Mouse (Mus musculus) MEL (cell line): Measurements from ENCODE around the gene Lbh. TPM values are rescaled to one million over a fixed set of nuclear protein-coding genes. Genes with fewer than 3 reads are reported as not detected.

Experiments
- DNase-seq: peaks from one replicate; pipeline ENCODE4 v3.0.0; 2011; ENCODE audit warnings: low read depth, low spot score
- H3K27ac ChIP-seq: 2 replicates; pipeline ENCODE4 v1.5.1; 2012; ENCODE audit warnings: low read depth, mild to moderate bottlenecking, control low read depth, low read length, moderate library complexity; ENCODE audit not compliant: control insufficient read depth
- H3K27me3 ChIP-seq, 2 experiments: fragments of 150-350 bp in 1 of 2; sonication (generic) in 1 of 2; 2 replicates each; pipeline ENCODE4 v1.6.1; 2012; ENCODE audit warnings: low read length in 2 of 2, mild to moderate bottlenecking in 2 of 2, improper control_type of control experiment in 1 of 2, moderate library complexity in 1 of 2; ENCODE audit not compliant: insufficient read depth in 2 of 2, control insufficient read depth in 1 of 2
- H3K36me3 ChIP-seq, 2 experiments: 2 replicates each; pipeline ENCODE4 v1.6.1; 2012 to 2014; ENCODE audit warnings: low read length in 2 of 2, improper control_type of control experiment in 1 of 2, inconsistent platforms in 1 of 2, mild to moderate bottlenecking in 1 of 2; ENCODE audit not compliant: insufficient read depth in 2 of 2, control insufficient read depth in 1 of 2
- H3K4me1 ChIP-seq, 2 experiments: fragments of 150-350 bp in 1 of 2; sonication (generic) in 1 of 2; 2 replicates each; pipeline ENCODE4 v1.6.1; 2012; ENCODE audit warnings: low read length in 2 of 2, improper control_type of control experiment in 1 of 2, mild to moderate bottlenecking in 1 of 2; ENCODE audit not compliant: insufficient read depth in 2 of 2, control insufficient read depth in 1 of 2
- H3K4me3 ChIP-seq, 2 experiments: fragments of 150-350 bp in 1 of 2; sonication (generic) in 1 of 2; 2 replicates each; pipeline ENCODE4 v1.5.1; 2012; ENCODE audit warnings: low read depth in 2 of 2, low read length in 2 of 2, mild to moderate bottlenecking in 2 of 2, moderate library complexity in 2 of 2, control low read depth in 1 of 2, improper control_type of control experiment in 1 of 2; ENCODE audit not compliant: control insufficient read depth in 1 of 2, insufficient read depth in 1 of 2
- H3K79me2 ChIP-seq: 2 replicates; pipeline ENCODE4 v1.6.1; 2012; ENCODE audit warnings: mild to moderate bottlenecking, low read length, moderate library complexity; ENCODE audit not compliant: control insufficient read depth, poor library complexity, insufficient read depth
- H3K9ac ChIP-seq: 2 replicates; pipeline ENCODE4 v1.6.1; 2012; ENCODE audit warnings: low read depth, mild to moderate bottlenecking, control low read depth, low read length, moderate library complexity; ENCODE audit not compliant: control insufficient read depth, poor library complexity, severe bottlenecking
- H3K9me3 ChIP-seq: fragments of 150-350 bp; sonication (generic); replicated peaks from 2 replicates; pipeline ENCODE4 v1.6.1; 2012; ENCODE audit warnings: mild to moderate bottlenecking, low read length, improper control_type of control experiment, moderate library complexity; ENCODE audit not compliant: insufficient read depth
- CHD1 ChIP-seq: IDR thresholded peaks from 2 replicates; pipeline ENCODE4 v1.6.1; 2012; ENCODE audit warnings: low read depth, mild to moderate bottlenecking, inconsistent platforms, low read length, improper control_type of control experiment
- ETS1 ChIP-seq: IDR thresholded peaks from 2 replicates; pipeline ENCODE4 v1.6.1; 2012; ENCODE audit warnings: low read depth, mild to moderate bottlenecking, inconsistent platforms, low read length, improper control_type of control experiment, moderate library complexity
- GATA1 ChIP-seq: IDR thresholded peaks from 2 replicates; pipeline ENCODE4 v1.6.1; 2011; ENCODE audit warnings: low read depth, low read length, improper control_type of control experiment
- KAT2A ChIP-seq: conservative IDR thresholded peaks from 2 replicates; pipeline ENCODE4 v1.6.1; 2012; ENCODE audit warnings: low read depth, low read length, improper control_type of control experiment, inconsistent platforms
- MAFK ChIP-seq: IDR thresholded peaks from 2 replicates; pipeline ENCODE4 v1.6.1; 2011; ENCODE audit warnings: low read depth, mild to moderate bottlenecking, low read length, improper control_type of control experiment, borderline replicate concordance
- MAX ChIP-seq: IDR thresholded peaks from 2 replicates; pipeline ENCODE4 v1.6.1; 2011; ENCODE audit warnings: low read length, improper control_type of control experiment
- MAZ ChIP-seq: IDR thresholded peaks from 2 replicates; pipeline ENCODE4 v1.6.1; 2012; ENCODE audit warnings: low read depth, mild to moderate bottlenecking, inconsistent platforms, low read length, improper control_type of control experiment
- MEF2A ChIP-seq: IDR thresholded peaks from 2 replicates; pipeline ENCODE4 v1.6.1; 2014; ENCODE audit warnings: low read depth, mild to moderate bottlenecking, inconsistent platforms, low read length, improper control_type of control experiment; ENCODE audit not compliant: poor library complexity, insufficient replicate concordance, severe bottlenecking; ENCODE audit errors: extremely low read depth
- MXI1 ChIP-seq: IDR thresholded peaks from 2 replicates; pipeline ENCODE4 v1.6.1; 2011; ENCODE audit warnings: mild to moderate bottlenecking, low read depth, low read length, improper control_type of control experiment
- MYB ChIP-seq: IDR thresholded peaks from 2 replicates; pipeline ENCODE4 v1.6.1; 2011; ENCODE audit warnings: mild to moderate bottlenecking, low read depth, low read length, improper control_type of control experiment
- MYC ChIP-seq: IDR thresholded peaks from 2 replicates; pipeline ENCODE4 v1.6.1; 2011; ENCODE audit warnings: low read depth, mild to moderate bottlenecking, low read length, improper control_type of control experiment, moderate library complexity
- POLR2A ChIP-seq, 2 experiments: IDR thresholded peaks; 2 replicates each; pipeline ENCODE4 v1.6.1; 2011 to 2012; ENCODE audit warnings: low read length in 2 of 2, mild to moderate bottlenecking in 2 of 2, control low read depth in 1 of 2, improper control_type of control experiment in 1 of 2, low read depth in 1 of 2, moderate library complexity in 1 of 2; ENCODE audit not compliant: control insufficient read depth in 1 of 2, insufficient read depth in 1 of 2, poor library complexity in 1 of 2
- RCOR1 ChIP-seq: IDR thresholded peaks from 2 replicates; pipeline ENCODE4 v1.6.1; 2012; ENCODE audit warnings: low read depth, mild to moderate bottlenecking, inconsistent platforms, low read length, improper control_type of control experiment
- SMC3 ChIP-seq: IDR thresholded peaks from 2 replicates; pipeline ENCODE4 v1.6.1; 2011; ENCODE audit warnings: low read depth, low read length, improper control_type of control experiment
- TBP ChIP-seq: IDR thresholded peaks from 2 replicates; pipeline ENCODE4 v1.8.0; 2011; ENCODE audit warnings: low read depth, low read length, improper control_type of control experiment
- TCF12 ChIP-seq: IDR thresholded peaks from 2 replicates; pipeline ENCODE4 v1.6.1; 2014; ENCODE audit warnings: low read depth, mild to moderate bottlenecking, inconsistent platforms, low read length, improper control_type of control experiment, moderate library complexity
- UBTF ChIP-seq: IDR thresholded peaks from 2 replicates; pipeline ENCODE4 v1.6.1; 2012; ENCODE audit warnings: low read depth, mild to moderate bottlenecking, inconsistent platforms, low read length, improper control_type of control experiment, moderate library complexity, borderline replicate concordance; ENCODE audit not compliant: insufficient read depth
- ZKSCAN1 ChIP-seq: IDR thresholded peaks from 2 replicates; pipeline ENCODE4 v1.6.1; 2012; ENCODE audit warnings: low read depth, mild to moderate bottlenecking, inconsistent platforms, low read length, improper control_type of control experiment, moderate library complexity
- ZMIZ1 ChIP-seq: IDR thresholded peaks from 2 replicates; pipeline ENCODE4 v1.6.1; 2012; ENCODE audit warnings: low read depth, mild to moderate bottlenecking, inconsistent platforms, low read length, improper control_type of control experiment, moderate library complexity
- polyA plus RNA-seq, 2 experiments: library from polyadenylated mRNA; stranded (reverse) in 1 of 2; unstranded in 1 of 2; fragments of >175 nt in 1 of 2; fragments of >200 nt in 1 of 2; gene quantifications; 2 replicates each; pipeline versions ENCODE4 v1.2.1 to v1.2.4; 2012; ENCODE audit warnings: low replicate concordance in 2 of 2, low read depth in 1 of 2; ENCODE audit not compliant: insufficient read length in 2 of 2, insufficient read depth in 1 of 2, missing spikeins in 1 of 2
- total RNA-seq: library from RNA; depleted of rRNA; stranded (reverse); fragments of 300-350 nt; gene quantifications from 2 replicates; pipeline ENCODE4 v1.2.3, GENCODE M21; 2012

The Lbh gene
- total and polyA plus RNA-seq, 3 experiments, result not detected

- TF ChIP-seq TBP (no peak), CHD1 (no peak), GATA1 (no peak), MEF2A (no peak), ETS1 (no peak)
- no peaks in the 10 kb centered on the region for H3K79me2 ChIP-seq
- H3K9me3 ChIP-seq, result no peaks in the 10 kb centered on the region
- H3K36me3 ChIP-seq, result no peaks in the 10 kb centered on the region
- H3K4me3 ChIP-seq, result no peak overlapping the region
- H3K9ac ChIP-seq, result no peak overlapping the region
- no peak overlapping the region for H3K27ac ChIP-seq
- H3K27me3 ChIP-seq, result no peaks in the 10 kb centered on the region
- DNase-seq, result no peak
- no peaks in the 10 kb centered on the region for H3K4me1 ChIP-seq
Measured at GRCm38 (mm10) chr17:72966091-72966531, 48.0 kb downstream of the Lbh start.

GRCm38 (mm10) chr17:72966878-72967277, 48.8 kb downstream of the Lbh start:
- H3K36me3 ChIP-seq, result no peaks in the 10 kb centered on the region
- H3K27me3 ChIP-seq, result no peaks in the 10 kb centered on the region
- no peaks in the 10 kb centered on the region for H3K4me1 ChIP-seq
- TF ChIP-seq UBTF (no peak), MAFK (no peak), TCF12 (no peak), MXI1 (no peak), RCOR1 (no peak), SMC3 (no peak), MYC (no peak), ZMIZ1 (no peak), KAT2A (no peak), TBP (no peak), MAZ (no peak), ETS1 (no peak), MAX (no peak), POLR2A (IDR thresholded peaks at IDR 0.05; ENCODE audit: control insufficient read depth in 1 of 2, insufficient read depth in 1 of 2, low read depth in 1 of 2, low read length in 2 of 2, poor library complexity in 1 of 2) (no peak), ZKSCAN1 (no peak), MYB (no peak)
- H3K4me3 ChIP-seq, result no peak overlapping the region
- no peak for DNase-seq
- no peak overlapping the region for H3K9ac ChIP-seq
- no peaks in the 10 kb centered on the region for H3K9me3 ChIP-seq
- H3K79me2 ChIP-seq, result no peaks in the 10 kb centered on the region
- no peak overlapping the region for H3K27ac ChIP-seq
